Mouse (Mus musculus): ENCODE measurements at regions not wholly inside any gene's neighbourhood (a gene's known extent, or its start where the extent isn't known, plus 50 kb on each side); places are given as distances from the start of the nearest gene placed in this dataset.

GRCm38 (mm10) chr2:12797615-12798169 lies 126.1 kb upstream of the Pter start:
- Histone ChIP-seq H3K4me1 (ENCODE audit: control insufficient read depth, insufficient read depth, low read length) (no peaks in the 10 kb centered on the region), H3K4me3 (ENCODE audit: insufficient read depth, low read depth, low read length) (no peak overlapping the region), H3K27ac (replicated peaks; ENCODE audit: insufficient read depth, low read depth, low read length) (no peak overlapping the region), H3K79me2 (ENCODE audit: control insufficient read depth, insufficient read depth, low read length) (no peaks in the 10 kb centered on the region), H3K9ac (ENCODE audit: low read depth, low read length) (no peak overlapping the region), H3K36me3 (ENCODE audit: control insufficient read depth, insufficient read depth, low read length) (no peaks in the 10 kb centered on the region), H3K27me3 (ENCODE audit: control insufficient read depth, insufficient read depth, low read length) (no peaks in the 10 kb centered on the region)
- TF ChIP-seq CTCF (IDR thresholded peaks at IDR 0.05; ENCODE audit: low read depth, low read length) = no peak
- no peak for TF ChIP-seq POLR2A (IDR thresholded peaks at IDR 0.05; ENCODE audit: extremely low read depth, insufficient read depth, low read length)
- WGBS = 72% methylated on average over 1 of the region's 1 CpGs
- DNase-seq (ENCODE audit: extremely low read depth, low read depth, low spot score) = no peak

DNA sequence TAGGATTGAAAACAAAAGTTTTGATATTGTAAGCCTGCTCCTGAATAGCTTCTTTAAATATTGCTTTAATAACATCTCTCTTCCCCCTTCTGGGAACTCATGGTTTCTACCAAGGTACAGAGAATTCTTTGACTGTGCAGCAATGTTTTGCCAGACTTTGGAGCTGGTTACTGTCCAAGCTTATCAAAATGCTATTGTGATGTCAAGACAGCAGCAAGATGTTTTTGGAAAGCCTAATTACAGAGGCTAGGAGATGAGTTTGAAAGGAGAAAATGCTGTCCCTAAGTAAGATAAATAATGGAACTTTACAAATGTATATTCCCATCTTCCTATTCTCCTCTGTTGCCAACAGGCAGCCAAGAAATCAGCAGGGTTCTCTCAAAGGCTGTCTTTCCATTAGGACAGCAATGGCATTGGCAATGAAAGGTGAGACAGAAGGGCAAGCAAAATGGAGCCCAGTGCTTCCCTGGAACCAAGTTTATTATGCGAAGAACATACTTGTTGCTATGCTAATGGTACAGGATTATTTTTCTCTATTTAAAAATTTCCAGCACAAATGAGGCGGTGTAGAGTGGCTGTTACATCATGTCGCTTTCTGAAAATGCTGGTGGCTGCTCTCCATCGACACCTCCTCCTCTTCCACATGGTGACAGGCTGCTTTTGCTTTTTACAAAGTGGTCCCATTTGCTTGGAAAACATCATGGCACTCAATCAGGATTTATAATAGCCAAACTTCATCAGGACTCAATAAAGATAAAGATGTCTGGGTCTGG lies 124.5 kb upstream of the Pter start:
- Histone ChIP-seq H3K9ac (ENCODE audit: low read depth, low read length) (no peak overlapping the region), H3K79me2 (ENCODE audit: control insufficient read depth, insufficient read depth, low read length) (no peaks in the 10 kb centered on the region), H3K27ac (replicated peaks; ENCODE audit: insufficient read depth, low read depth, low read length) (no peak overlapping the region), H3K4me1 (ENCODE audit: control insufficient read depth, insufficient read depth, low read length) (no peaks in the 10 kb centered on the region), H3K4me3 (ENCODE audit: insufficient read depth, low read depth, low read length) (no peak overlapping the region), H3K36me3 (ENCODE audit: control insufficient read depth, insufficient read depth, low read length) (no peaks in the 10 kb centered on the region), H3K27me3 (ENCODE audit: control insufficient read depth, insufficient read depth, low read length) (no peaks in the 10 kb centered on the region)
- no peak for DNase-seq (ENCODE audit: extremely low read depth, low read depth, low spot score)
- TF ChIP-seq CTCF (IDR thresholded peaks at IDR 0.05; ENCODE audit: low read depth, low read length) (no peak), POLR2A (IDR thresholded peaks at IDR 0.05; ENCODE audit: extremely low read depth, insufficient read depth, low read length) (no peak)
- 94% methylated on average over 4 of the region's 4 CpGs for WGBS

DNA sequence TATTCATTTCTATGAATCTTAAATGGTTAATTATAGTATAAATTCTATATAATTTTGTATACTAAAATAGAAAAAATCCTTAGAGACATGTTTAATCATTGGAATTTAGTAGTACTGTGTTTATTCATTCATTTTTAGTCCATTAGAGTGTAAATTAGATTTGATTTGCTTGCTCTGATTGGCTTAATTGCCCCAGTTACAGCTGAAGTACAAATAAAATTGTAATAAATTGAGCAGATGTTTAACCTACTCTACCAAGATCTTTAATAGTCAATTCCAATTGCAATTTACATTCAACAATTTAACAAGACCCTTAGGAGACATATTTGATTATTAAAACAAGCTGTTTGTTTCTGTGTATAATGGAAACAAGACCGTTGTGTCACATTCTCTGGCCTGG lies 121.2 kb upstream of the Pter start:
- Histone ChIP-seq H3K9ac (ENCODE audit: low read depth, low read length) (no peak overlapping the region), H3K4me3 (ENCODE audit: insufficient read depth, low read depth, low read length) (no peak overlapping the region), H3K27ac (replicated peaks; ENCODE audit: insufficient read depth, low read depth, low read length) (no peak overlapping the region), H3K4me1 (ENCODE audit: control insufficient read depth, insufficient read depth, low read length) (no peaks in the 10 kb centered on the region), H3K27me3 (ENCODE audit: control insufficient read depth, insufficient read depth, low read length) (no peaks in the 10 kb centered on the region), H3K36me3 (ENCODE audit: control insufficient read depth, insufficient read depth, low read length) (no peaks in the 10 kb centered on the region), H3K79me2 (ENCODE audit: control insufficient read depth, insufficient read depth, low read length) (no peaks in the 10 kb centered on the region)
- TF ChIP-seq POLR2A (IDR thresholded peaks at IDR 0.05; ENCODE audit: extremely low read depth, insufficient read depth, low read length) (no peak), CTCF (IDR thresholded peaks at IDR 0.05; ENCODE audit: low read depth, low read length) (no peak)
- WGBS = 90% methylated on average over 1 of the region's 1 CpGs
- DNase-seq (ENCODE audit: extremely low read depth, low read depth, low spot score) = no peak

DNA sequence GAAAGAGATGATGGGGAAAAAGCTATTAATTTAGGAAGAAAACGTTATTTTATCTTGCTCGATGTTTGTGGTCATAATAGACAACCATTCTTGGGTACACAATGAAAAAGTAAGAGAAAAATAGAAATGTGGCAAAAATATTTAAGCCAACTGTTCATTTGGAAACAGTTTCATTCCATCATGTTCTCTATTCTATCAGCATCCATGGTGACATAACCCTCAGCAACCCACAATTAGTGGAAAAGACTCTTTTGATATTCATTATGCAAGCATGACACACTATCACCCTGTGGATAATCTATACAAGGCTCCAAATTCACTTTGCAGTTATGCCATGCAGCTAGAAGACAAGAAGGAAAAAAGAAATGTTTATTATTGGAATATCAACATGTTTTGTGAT lies 118.7 kb upstream of the Pter start:
- no peak overlapping the region for H3K27ac ChIP-seq (replicated peaks; ENCODE audit: insufficient read depth, low read depth, low read length)
- DNase-seq (ENCODE audit: extremely low read depth, low read depth, low spot score) = no peak
- no peak for TF ChIP-seq POLR2A (IDR thresholded peaks at IDR 0.05; ENCODE audit: extremely low read depth, insufficient read depth, low read length)
- no peak for TF ChIP-seq CTCF (IDR thresholded peaks at IDR 0.05; ENCODE audit: low read depth, low read length)
- H3K79me2 ChIP-seq (ENCODE audit: control insufficient read depth, insufficient read depth, low read length) = no peaks in the 10 kb centered on the region
- H3K4me3 ChIP-seq (ENCODE audit: insufficient read depth, low read depth, low read length) = no peak overlapping the region
- H3K4me1 ChIP-seq (ENCODE audit: control insufficient read depth, insufficient read depth, low read length) = no peaks in the 10 kb centered on the region
- no peaks in the 10 kb centered on the region for H3K27me3 ChIP-seq (ENCODE audit: control insufficient read depth, insufficient read depth, low read length)
- H3K9ac ChIP-seq (ENCODE audit: low read depth, low read length) = no peak overlapping the region
- H3K36me3 ChIP-seq (ENCODE audit: control insufficient read depth, insufficient read depth, low read length) = no peaks in the 10 kb centered on the region
- 69% methylated on average over 2 of the region's 2 CpGs for WGBS

DNA sequence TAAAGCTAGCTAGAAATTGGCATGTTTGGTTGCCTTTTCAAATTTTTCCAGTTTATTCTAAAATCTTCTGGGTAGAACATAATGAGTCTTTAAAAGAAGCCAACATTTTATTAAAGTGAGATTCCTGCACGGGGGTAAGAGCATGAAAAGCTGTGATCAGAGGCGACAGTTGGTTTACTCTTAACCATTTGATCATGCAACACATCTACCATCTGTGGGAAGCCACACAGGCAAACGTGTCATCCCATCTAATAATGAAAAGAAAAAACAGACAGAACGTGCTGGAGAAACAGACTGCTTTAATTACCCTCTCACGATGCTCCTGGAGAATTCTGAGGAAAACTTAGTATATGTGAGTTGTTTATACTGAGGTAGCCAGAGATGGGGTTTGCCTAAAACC lies 115.4 kb upstream of the Pter start:
- 78% methylated on average over 5 of the region's 5 CpGs for WGBS
- no peak for TF ChIP-seq POLR2A (IDR thresholded peaks at IDR 0.05; ENCODE audit: extremely low read depth, insufficient read depth, low read length)
- no peak for TF ChIP-seq CTCF (IDR thresholded peaks at IDR 0.05; ENCODE audit: low read depth, low read length)

GRCm38 (mm10) chr2:12815339-12815738 lies 108.5 kb upstream of the Pter start:
- TF ChIP-seq POLR2A (IDR thresholded peaks at IDR 0.05; ENCODE audit: extremely low read depth, insufficient read depth, low read length) (no peak), CTCF (IDR thresholded peaks at IDR 0.05; ENCODE audit: low read depth, low read length) (no peak)
- peaks cover 3% of the 10 kb centered on the region; the same call in 1 of the 2 replicates for H3K4me1 ChIP-seq (ENCODE audit: control insufficient read depth, insufficient read depth, low read length)
- no peaks in the 10 kb centered on the region for H3K79me2 ChIP-seq (ENCODE audit: control insufficient read depth, insufficient read depth, low read length)
- no peak overlapping the region for H3K4me3 ChIP-seq (ENCODE audit: insufficient read depth, low read depth, low read length)
- no peaks in the 10 kb centered on the region for H3K27me3 ChIP-seq (ENCODE audit: control insufficient read depth, insufficient read depth, low read length)
- 85% methylated on average over 5 of the region's 5 CpGs for WGBS
- no peak overlapping the region for H3K27ac ChIP-seq (replicated peaks; ENCODE audit: insufficient read depth, low read depth, low read length)
- no peak overlapping the region for H3K9ac ChIP-seq (ENCODE audit: low read depth, low read length)
- no peaks in the 10 kb centered on the region for H3K36me3 ChIP-seq (ENCODE audit: control insufficient read depth, insufficient read depth, low read length)
- DNase-seq (ENCODE audit: extremely low read depth, low read depth, low spot score) = no peak

More for the DNA sequence above, 115.4 kb upstream of the Pter start:
- no peaks in the 10 kb centered on the region for H3K4me1 ChIP-seq (ENCODE audit: control insufficient read depth, insufficient read depth, low read length)
- no peak overlapping the region for H3K27ac ChIP-seq (replicated peaks; ENCODE audit: insufficient read depth, low read depth, low read length)
- H3K9ac ChIP-seq (ENCODE audit: low read depth, low read length) = no peak overlapping the region
- no peaks in the 10 kb centered on the region for H3K36me3 ChIP-seq (ENCODE audit: control insufficient read depth, insufficient read depth, low read length)
- H3K79me2 ChIP-seq (ENCODE audit: control insufficient read depth, insufficient read depth, low read length) = no peaks in the 10 kb centered on the region
- DNase-seq (ENCODE audit: extremely low read depth, low read depth, low spot score) = no peak
- no peaks in the 10 kb centered on the region for H3K27me3 ChIP-seq (ENCODE audit: control insufficient read depth, insufficient read depth, low read length)
- no peak overlapping the region for H3K4me3 ChIP-seq (ENCODE audit: insufficient read depth, low read depth, low read length)
